Mouse (Mus musculus) thymus, postnatal 0 days (tissue): ENCODE measurements at regions not wholly inside any gene's neighbourhood (a gene's known extent, or its start where the extent isn't known, plus 50 kb on each side); places are given as distances from the start of the nearest gene placed in this dataset.
"Not testable (repeated sequence)": the region's sequence is repeated elsewhere in the genome, so short reads cannot be mapped to it uniquely, and the experiment has no call there.

Experiments used
- DNase-seq: peaks from one replicate; pipeline ENCODE4 v3.0.0-alpha.2; 2015; ENCODE audit warnings: low spot score

DNA sequence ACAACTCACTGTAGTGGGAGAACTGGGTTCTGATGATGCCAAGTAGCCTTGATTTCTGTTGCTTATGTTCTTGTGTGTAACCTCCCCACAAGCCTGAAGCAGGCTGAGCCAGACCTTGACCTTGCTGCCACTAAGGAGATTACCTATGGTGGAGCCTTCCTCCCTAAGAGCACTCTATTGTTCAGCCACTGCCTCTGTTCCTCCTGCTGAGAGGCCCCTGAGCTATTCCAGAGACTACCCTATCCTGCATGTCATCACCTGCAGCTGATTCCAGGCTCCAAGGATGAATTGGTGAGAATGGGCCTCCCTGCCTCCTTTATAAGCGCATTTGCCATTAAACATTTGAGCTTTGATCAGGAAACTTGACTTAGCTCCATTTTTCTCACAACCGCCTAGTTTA is 60.8 kb upstream of the Dnajc1 start:
- not testable (repeated sequence) for DNase-seq

DNA sequence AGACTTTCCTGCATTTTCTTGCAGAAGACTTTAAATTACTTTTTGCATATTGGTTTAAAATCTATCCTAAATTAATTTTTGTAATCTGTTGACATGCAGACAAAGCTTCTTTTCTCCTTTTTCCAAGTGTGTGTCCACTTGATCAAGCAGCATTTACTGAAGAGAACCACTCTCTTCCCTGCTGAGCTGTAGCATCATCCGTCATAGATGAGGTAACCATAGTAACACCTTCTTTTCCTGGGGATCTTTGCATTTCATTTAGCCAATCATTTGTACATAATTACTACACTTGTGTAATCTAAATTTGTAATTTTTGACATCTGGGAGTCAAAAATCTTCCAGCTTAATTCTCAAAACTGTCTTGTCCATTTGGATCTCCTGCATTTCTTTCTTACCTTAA is 53.2 kb upstream of the Dnajc1 start:
- no peak for DNase-seq
